Mouse (Mus musculus): ENCODE measurements at regions not wholly inside any gene's neighbourhood (a gene's known extent, or its start where the extent isn't known, plus 50 kb on each side); places are given as distances from the start of the nearest gene placed in this dataset.

DNA sequence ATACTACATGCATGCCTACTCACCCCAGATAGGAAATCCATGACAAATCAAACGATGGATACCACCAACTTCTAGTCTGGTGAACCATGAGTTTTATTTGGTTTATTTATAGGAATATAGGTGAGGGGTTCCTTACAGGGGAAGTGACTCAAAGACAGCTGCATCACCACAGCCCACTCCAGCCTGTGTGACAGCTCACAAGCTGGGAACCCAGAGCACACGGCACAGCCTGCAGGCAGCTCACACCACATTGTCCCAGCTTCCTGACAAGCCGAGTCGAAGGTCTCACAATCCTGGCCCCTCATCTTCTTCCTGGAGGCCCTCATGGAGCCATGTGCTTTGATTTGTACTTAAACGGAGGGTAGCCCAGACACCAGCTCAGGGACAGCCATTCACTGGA, 214.7 kb downstream of the Cog6 start:
- DNase-seq (ENCODE audit: low spot score in 2 of 2): no peak

DNA sequence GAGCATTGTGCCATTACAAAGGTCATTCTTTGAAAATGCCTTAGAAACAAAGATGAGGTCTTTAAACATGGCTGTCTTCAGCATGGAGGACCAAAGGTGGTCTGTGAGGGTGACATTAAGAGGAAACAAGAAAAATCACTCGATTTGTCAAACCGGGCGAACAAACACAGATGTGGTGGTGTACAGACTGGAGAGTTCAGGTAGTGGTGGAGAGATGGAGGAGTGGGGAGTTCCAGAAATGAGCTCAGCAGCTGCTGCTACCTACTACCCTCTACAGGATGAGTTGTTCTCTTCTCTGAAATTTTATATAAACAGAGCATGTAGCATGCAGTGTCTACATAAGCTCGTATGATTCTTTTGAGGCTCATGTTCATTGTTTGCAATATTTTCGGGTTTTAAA, 215.6 kb downstream of the Cog6 start:
- DNase-seq (ENCODE audit: low spot score in 2 of 2): no peak

DNA sequence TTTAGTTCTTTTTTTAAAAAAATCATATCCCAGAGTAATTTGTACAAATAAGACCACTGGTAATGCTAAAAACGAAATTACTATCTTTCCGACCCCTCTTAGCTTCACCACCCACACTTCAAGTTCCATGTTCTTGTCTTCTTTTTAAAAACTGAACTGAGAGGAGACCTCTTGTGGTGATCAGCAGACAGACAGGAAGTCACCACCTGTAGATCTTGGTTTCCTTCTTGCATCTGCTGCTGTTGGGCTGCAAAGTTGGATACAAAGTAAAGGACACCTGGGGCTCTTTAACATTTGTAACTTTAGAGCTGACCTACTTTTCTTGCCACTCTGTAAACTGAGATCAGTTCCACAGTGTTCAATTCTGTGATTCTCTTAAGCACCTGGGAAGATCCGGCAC, 216.4 kb downstream of the Cog6 start:
- no peak for DNase-seq (ENCODE audit: low spot score in 2 of 2)

DNA sequence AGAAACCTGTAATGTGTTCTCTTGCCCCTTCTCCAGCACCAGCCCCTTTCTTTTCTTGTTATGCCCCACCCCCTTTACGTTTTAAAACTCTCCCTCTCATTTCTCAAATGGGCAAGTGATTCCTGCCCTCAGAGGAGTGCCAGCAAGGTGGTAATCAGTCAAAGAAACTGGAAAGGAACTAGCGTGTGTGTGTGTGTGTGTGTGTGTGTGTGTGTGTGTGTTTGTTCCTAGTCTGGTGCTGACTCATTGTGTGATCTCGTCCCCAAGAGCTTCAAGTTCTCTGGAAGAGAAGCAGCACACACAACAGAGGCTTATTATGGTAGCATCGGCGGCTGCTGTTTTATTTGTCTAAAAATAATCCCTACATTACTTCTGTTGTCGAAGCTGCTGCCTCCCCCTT, 219.2 kb downstream of the Cog6 start:
- no peak for DNase-seq (ENCODE audit: low spot score in 2 of 2)

DNA sequence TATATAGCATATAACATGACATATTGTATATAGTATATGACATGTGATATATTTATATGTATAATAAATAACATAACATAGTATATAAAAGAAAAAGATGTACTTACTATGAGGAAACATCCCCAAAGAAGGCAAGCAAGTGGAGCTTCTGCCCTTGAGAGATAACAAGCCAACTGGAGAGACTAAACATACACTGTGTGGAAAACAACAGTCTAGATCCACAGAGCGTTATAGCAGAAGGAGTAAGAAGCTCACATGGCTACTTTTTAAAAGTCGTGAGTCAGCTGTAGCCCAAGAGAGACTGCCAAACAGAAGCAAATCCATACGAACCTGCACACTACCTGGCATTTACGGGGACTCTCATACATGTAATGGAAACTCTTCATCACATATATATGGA, 219.9 kb downstream of the Cog6 start:
- no peak for DNase-seq (ENCODE audit: low spot score in 2 of 2)

DNA sequence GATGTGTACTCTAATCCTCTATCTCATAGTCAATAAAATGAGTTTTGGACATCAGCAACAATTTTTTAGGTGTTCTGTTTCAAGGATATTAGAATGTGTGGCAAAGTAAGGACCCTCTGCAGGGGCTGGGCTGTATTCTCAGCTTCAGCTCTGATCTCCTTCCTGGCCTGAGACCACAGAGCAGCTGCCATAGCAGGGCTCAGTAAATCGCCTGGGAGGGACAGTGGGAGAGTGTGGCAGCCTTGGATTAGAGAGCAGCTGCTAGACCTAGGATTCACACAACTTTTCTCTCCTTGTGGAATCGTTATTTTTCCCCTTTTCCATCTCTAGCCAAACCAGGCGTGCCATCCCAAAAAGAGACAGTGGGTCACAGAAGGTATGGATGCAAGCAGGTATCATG, 222.8 kb downstream of the Cog6 start:
- no peak for DNase-seq (ENCODE audit: low spot score in 2 of 2)

DNA sequence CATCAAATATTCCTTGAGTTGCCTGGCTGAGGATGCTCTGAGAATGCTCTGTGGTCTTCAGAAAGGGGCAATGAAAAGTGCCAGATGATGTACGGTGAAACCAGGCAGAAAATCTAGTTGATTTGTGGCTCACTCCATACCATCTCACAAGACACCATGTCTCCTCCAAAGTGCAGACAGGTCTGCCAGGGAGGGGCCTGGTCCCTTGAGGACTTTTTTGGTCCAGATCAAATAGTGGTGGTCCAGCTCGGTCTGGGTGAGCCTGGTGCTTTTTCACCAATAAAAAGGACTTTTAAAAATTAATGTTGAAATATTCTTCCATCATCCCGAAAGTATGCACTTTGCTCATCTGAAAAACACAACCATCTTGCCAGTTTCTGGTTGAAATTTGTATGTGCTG, 224.2 kb downstream of the Cog6 start:
- no peak for DNase-seq (ENCODE audit: low spot score in 2 of 2)

DNA sequence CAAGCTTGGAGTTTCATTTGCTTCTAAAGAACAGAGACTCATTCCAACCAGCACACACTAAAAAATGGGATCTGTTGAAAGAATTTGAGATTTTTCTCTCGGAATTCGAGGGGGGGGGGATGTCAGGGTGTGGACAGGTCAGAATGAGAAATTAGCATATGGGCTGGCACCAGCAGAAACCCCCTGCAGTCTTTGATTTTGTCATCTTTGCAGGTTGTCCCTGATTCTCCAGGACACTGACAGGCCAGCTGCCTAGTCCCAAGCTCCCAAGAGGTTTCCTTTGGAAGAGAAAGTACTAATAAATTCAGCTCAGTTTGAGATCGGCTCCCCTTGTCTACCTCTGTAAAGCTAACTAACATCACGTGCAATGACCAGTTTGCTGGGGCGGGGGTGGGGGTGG, 224.9 kb downstream of the Cog6 start:
- DNase-seq (ENCODE audit: low spot score in 2 of 2): no peak

DNA sequence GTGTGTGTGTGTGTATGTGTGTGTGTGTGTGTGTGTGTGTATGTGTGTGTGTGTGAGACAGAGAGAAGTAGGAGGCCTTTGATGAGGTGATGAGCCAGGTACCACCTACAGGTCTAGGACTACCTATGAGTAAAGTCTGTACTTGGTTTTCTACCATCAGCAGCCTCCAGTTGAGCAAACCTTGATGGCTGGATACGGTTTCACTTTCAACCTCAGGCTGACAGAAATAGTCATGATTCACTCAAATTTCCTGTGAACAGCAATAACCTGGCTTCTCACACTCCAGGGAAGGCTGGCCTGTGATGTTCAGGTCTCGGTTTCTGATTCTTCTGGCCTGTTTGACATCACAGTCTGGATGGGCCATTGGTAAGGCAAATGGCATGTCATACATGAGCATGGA, 226.1 kb downstream of the Cog6 start:
- DNase-seq (ENCODE audit: low spot score in 2 of 2): no peak

DNA sequence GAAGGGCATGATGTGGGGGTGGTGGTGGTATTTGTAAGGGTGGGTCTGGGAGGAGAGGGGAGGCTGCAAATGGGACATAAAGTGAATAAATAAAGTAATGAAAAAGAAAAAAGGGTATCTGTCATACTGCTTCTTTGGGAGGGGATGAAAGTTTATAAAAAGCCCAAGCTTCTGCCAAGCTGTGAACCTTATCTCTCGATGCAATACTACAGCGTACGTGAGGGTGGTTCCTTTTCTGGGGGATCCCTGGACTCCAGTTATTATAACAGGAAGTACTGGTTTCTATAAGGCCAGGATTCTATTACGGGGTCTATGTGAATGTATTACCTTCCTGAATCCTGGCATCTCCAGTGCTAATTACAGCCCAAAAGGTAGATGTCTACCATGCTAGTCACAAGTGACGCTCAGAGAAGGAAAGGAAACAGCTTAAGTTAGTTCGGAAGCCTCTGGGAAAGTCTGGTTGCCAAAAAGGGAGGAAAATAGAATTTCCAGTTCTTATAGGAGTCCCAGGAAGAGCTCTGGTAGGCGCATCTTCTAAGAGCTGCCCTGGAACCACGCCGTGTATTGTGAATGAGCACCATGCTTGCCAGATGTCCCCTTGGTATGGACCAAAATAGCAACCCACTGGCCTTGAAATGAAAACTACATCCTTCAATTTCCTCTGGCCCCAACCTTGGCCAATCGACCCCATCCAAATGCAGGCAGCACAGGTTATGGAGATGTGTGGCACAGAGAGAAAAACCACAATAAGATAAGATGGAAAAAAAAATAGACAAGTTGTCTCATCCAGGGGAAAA, 228.9 kb downstream of the Cog6 start:
- DNase-seq (ENCODE audit: low spot score in 2 of 2): no peak

DNA sequence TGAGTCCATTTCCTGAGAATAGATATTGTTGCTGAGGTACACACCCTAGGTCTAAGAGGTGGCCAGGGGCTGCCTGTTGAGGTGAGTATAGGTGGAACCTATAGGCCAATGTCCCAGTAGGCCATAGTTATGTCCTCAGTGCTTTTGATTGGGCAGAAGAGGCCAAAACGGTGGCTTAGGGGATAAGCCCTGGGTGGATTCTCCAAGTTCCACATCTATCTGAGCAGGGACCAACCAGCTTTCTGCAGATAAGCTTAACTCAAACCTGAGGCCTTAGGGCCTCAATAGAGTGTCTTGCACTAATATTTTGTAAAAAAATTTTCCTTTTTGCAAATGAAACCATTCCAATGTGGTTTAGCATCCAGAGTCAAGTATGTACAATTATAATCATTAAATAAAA, 231.4 kb downstream of the Cog6 start:
- no peak for DNase-seq (ENCODE audit: low spot score in 2 of 2)

DNA sequence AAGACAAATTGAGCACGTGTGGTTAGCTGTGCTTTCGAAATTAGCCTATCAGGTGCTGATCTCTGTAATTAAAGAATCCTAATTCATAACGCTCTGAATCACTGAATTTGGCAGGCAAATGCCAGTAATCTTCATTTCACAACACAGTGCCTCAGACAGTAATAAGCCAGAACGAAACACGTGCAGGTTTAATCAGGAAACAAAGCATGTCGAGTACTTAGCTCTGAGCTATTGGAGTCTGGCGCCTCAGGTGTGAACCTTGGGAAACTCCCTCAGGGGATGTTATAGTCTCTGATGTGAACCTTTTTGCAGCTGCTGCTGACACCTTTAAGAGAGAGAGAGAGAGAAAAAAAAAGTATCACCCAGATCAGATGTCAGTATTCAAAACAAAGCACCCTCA, 232.6 kb downstream of the Cog6 start:
- no peak for DNase-seq (ENCODE audit: low spot score in 2 of 2)

DNA sequence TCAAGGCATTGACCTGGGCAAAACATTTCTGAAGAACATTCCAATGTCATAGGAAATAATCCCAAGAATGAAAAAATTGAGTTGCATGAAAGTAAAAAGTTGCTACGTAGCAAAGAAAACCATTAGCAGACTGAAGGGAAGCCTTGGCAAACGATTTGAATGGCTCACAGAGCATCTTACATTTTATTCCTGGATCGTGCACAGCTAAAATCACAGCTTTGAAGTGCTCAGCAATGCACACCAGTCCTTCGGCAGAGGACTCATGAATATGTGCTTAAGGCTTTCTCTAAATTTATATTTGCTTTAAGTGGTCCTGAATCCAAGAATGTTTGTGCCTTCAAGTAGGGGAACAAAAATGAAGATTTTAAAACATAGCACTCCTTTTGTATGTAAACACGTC, 234.5 kb downstream of the Cog6 start:
- DNase-seq (ENCODE audit: low spot score in 2 of 2): no peak

DNA sequence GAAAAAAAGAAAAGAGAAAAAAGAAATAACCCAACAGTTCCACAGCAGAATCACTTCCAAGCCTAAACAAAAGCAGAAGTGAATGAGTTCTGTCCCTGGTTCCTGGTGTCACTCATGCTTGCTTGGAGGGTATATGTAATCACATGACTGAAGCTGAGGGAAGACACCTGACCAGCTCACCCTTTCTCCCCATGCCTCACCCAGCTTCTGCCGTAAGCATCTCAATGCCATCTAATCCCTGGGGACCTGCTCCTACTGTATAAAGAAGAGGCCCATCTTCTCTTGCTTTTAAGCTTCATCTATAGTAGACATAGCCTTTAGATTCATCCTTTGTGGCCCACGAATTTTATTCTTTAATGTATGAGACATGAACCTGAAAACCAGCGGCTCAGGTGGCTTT, 235.5 kb downstream of the Cog6 start:
- DNase-seq (ENCODE audit: low spot score in 2 of 2): no peak

DNA sequence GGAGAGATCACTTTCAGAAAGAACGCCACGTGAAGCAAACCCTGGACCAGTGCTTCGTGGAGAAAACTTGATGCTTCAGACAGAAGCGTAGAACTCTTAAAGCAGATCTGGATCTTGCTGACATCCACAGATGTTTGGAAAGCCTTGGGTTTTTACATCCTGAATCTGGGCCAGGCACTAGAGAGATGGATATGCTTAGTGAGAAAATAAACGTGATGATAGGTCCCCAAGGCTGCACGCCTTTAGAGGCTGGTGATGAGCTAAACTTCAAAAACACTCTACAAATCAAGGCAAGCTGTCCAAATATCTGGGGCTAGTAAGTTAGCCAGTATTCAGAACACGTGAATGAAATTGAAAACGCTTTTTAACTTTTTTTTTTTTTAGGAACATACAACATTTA, 236.7 kb downstream of the Cog6 start:
- no peak for DNase-seq (ENCODE audit: low spot score in 2 of 2)

DNA sequence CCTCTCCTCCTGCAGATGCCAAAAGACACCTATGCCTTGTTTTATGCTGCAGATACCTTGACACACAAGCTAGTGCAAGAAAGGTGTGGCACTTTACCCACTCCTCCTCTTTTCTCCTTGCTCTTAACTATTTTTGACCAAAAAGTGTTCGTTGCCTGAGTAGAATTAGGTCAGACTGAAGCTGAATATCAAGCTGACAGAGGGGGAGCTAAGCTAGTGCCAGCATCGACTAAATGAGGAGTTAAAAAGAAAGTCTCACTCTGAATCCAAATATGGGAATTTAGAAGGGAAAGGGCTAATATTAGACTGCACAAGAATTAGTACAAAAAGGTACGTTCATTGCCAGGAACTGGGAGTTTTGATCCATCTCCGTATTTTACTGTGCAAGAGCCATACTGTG, 241.2 kb downstream of the Cog6 start:
- DNase-seq (ENCODE audit: low spot score in 2 of 2): no peak

DNA sequence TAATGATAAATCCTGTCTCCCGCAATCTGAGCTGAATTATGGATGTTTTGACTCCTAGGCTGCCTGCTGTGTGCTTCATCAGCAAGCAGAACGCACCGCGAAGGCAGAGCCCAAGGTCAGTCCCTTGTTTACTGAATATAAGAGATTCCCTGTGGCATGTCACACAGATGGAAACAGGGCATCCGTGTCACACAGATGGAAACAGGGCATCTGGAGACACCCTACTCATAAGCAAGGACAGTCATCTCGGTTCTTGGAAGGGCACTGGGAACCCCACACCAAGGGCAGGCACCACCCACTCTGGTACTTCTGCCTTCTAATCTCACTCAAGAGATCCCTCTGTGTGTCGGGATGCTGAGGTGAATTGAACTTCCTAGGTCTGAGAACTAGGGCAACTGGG, 241.9 kb downstream of the Cog6 start:
- no peak for DNase-seq (ENCODE audit: low spot score in 2 of 2)

DNA sequence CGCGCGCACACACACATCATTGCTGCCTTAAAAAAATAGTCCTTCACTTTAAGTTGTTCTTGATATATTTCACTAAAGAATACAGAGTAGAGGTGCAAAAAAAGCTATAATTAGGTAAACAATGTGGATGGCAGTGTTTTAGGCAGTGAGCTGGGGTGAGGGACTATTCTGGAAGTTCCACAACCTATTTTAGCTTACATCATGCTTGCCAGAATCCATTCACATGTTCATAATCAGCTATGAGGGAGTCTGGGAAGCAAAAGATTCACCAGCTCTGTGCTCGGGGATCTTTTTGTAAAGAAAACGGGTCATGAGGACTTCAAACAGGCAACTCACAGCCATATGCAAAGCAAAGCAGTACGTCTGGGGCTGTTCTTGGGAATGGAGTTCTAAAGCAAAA, 242.3 kb downstream of the Cog6 start:
- no peak for DNase-seq (ENCODE audit: low spot score in 2 of 2)

DNA sequence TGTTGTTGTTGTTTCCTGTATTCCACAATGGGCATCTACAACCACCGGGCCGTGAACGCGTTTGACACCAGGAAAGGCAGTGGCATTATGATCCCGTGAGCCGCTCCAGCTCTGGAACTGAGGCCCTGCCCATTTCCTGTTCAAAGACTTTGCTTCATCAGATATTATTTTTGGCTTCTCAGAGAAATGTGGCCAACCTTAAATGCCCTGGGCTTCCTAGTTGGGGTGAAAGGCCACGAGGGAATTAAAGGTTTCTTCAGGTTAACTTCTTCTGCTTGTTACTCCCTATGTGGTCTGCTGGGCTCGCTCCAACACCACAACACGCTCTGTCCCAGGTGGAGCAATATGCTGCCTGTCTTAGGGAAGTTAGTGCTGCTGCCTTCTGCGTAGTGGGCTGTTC, 249.8 kb downstream of the Cog6 start:
- no peak for DNase-seq (ENCODE audit: low spot score in 2 of 2)

DNA sequence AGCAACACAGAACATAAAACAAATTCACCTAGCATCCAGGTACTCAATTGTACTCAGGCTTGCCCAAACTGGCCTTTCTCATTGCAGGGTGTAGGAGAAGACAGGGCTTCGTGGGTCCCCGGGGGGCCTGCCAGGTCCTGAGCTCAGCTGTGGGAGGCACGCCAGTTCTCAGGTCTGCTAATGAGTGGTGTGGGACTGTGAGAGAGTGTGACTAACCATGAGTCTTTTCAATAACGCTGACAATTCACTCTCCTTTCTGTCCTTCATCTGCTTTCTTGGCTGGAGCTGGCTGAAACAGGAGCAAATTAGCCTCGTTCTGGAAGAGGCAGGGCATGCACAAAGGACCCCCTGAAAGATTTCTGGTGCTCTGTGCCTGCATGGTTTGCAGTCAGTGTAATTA, 250.2 kb downstream of the Cog6 start:
- DNase-seq (ENCODE audit: low spot score in 2 of 2): no peak

DNA sequence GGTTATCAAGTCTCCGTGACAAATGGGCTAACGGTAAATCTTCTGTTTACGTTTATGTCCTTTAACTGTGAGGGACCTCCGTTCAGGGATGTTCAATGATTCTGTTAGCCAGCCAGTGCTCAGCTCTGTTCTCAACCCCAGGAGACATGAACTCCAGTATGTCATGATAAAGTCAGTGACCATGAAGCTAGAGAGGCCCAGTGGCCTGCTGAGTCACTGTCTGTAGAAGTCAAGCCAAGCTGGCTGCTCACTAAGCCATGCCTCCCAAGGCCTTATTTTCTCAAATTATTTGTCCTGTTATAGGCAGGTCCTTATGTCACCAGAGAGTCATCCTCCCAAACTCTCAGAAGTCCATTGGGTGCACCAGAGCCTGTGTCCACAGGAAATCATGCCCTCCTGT, 252.9 kb downstream of the Cog6 start:
- no peak for DNase-seq (ENCODE audit: low spot score in 2 of 2)

DNA sequence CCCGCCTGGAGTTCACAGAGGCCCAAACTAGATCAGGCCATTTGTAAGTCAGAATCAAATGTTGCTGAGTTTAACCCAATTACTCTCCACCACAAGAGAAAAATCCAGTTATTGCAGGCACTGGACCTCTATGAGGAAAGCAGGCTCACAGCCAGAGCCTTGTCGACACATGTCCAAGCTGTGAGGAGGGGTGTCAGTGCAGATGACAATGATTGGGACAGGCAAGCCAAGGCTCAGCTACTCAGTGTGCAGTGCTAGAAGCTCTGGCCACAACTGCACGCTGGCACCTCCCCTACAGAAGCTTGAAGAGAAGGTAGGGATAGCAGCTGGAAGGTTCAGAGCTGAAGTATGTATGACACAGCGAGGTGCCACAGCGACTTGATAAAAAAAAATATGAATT, 253.4 kb downstream of the Cog6 start:
- DNase-seq (ENCODE audit: low spot score in 2 of 2): no peak

DNA sequence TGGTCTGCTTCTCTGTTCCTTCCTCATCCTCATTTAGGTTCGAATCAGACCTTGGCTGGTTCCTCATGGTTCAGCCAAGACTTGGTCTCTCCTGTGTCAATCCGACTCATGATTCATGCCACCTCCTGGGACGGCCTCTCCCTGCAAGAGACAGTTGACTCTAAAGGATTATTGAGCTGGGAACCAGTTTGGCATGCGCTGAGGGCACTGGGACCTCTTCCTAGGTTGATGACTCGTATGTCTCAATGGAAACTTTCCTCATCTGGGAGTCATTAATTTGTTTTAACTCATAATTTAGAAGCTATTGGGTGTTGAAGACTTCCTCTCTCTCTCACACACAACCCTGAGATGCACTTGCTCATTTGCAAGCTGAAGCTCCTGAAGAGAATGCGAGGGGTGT, 254.5 kb downstream of the Cog6 start:
- DNase-seq (ENCODE audit: low spot score in 2 of 2): no peak

DNA sequence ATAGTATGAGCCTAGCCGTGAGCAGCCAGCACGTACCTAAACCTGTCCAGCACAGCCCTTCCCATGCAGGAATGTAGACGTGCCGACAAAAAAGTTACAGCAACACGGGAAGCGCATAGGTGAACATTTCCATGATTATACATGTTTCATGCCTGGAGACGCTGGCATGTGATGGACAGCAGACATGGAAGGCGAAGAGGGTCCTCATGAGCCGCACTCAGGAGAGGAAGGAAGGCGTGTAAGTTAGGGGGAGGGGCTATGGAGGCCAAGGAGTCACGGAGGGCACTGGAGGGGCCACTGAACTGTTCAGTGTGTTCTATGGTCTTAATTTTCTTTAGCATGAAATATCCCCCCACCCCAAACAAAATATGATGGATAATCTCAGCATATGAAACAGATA, 257.2 kb downstream of the Cog6 start:
- no peak for DNase-seq (ENCODE audit: low spot score in 2 of 2)

All from frontal cortex, postnatal 14 days (tissue).